Mouse (Mus musculus) cerebellum, adult 18-20 months (tissue): ENCODE data around the gene Copz1.

Source experiments
- DNase-seq, 2 experiments: peaks; one replicate each; pipeline ENCODE4 v3.0.0; 2021

The Copz1 gene

DNA sequence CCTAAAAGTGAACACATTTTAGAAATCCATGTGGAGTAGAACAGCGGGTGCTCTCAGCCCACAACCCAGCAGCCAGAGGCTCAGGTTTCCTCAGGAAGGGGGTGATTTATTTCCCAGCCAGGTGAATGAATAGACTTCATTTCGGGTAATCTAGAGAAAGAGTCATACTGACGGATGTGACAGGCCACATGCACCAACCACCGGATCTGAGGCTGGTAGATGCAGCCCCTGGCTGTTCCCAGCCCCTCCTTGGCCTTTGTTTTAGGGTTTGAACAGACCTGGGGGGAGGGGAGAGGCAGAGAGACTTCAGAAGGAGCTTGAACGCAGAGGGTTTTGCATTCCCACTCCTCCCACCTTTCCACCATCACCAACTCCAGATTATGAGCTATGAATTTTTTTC lies 23.3 kb downstream of the Copz1 start:
- no peak for DNase-seq

GRCm38 (mm10) chr15:103297313-103297712 lies 24.8 kb downstream of the Copz1 start:
- DNase-seq: no peak

- DNase-seq: no peak
Observed at GRCm38 (mm10) chr15:103298026-103298425, 25.5 kb downstream of the Copz1 start.

DNA sequence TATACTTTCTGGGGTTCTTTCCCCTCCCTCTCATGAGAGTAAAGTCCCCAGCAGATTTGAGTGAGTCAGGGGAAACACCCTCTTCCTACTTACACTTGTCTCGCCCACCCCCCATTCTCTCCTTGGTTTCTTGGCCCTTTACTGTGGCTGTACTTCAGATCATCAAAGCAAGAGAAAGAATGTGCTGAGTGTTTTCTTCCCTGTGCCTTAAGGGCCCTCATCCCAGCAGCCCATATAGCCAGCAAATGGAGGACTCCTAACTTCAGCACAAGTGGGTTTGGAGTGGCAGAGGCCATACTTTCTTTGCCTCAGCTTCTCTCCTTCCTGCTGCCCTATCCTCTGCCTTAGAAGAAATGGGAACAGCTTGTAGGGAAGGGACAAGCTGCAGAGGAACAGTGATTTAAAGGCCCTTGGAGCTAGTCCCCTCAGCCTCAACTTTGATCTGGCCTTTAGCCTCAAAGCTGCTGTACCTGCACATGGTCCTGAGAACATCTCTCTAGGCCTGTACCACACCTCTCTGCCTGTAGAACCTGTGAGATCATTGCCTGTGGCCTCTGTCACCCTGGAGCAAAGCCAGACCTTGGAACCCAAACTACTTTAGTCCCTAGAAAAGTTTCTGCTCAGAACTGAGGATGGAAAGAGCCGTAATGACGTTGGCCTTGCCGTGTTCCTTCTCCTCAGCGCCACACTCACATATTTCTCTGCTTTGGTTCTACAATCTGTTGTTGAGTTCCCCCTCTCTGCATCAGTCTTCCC lies 26.5 kb downstream of the Copz1 start:
- no peak for DNase-seq

DNA sequence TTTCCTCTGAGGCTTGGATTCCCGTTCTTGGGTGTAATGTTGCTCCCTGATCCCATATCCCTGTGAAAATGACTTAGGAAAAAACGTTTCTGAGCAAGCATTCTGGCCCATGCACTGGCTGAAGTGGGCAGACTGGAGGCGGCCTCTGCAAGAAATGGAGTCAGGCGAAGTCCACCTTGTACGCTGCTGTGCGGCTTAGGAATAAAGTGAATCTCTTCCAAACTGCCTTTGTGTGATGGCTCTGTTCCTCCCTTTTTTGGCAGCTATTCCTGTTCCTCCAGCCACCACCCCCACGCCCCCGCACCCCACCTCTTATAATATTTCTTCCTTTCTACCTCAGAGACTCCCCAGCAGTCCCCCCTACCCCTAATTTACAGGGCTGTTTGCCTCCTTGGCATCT lies 27.1 kb downstream of the Copz1 start:
- no peak for DNase-seq

DNA sequence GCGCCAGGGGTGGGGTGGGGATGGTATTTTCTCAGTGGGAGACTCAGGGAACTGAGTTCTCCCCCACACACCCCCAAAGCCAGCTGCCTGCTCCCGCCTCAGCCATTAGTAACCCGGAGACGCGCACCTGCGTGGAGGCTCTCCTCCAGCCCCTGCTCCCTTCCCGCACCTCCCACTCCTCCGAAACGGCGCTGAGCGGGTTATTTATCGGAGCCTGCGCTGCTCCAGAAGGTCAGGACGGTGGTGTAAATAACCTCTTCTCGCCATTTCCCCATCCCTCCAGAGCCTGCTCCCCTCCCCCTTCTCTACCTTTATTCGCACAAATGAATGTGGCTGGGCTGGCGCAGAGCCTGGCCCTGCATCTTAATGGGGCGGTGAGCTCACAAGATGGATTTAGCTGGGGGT lies 27.6 kb downstream of the Copz1 start:
- DNase-seq: peak in 1 of 2 experiments; percentile 36

DNA sequence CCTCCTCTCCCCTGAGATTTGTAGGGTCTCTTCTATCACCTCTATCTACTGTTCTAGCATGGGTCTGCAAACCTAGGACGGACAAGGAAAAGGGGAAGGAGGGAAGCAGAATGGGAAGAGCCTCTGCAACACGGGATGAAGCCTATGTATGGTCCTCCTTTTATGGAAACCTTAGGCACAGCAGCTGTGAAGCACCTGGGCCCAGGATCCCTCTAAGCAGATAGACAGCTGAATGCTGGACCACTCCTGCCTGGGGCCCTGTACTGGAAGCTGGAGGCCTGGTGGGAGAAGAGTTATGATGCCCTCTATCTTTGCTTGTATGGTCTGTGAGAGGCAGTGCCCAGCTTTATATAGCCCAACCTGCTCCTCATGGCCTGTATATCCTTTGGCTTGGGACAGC lies 28.0 kb downstream of the Copz1 start:
- no peak for DNase-seq

- no peak for DNase-seq
Observed at GRCm38 (mm10) chr15:103301046-103301445, 28.5 kb downstream of the Copz1 start.

GRCm38 (mm10) chr15:103301547-103302340 lies 29.2 kb downstream of the Copz1 start:
- no peak for DNase-seq

DNA sequence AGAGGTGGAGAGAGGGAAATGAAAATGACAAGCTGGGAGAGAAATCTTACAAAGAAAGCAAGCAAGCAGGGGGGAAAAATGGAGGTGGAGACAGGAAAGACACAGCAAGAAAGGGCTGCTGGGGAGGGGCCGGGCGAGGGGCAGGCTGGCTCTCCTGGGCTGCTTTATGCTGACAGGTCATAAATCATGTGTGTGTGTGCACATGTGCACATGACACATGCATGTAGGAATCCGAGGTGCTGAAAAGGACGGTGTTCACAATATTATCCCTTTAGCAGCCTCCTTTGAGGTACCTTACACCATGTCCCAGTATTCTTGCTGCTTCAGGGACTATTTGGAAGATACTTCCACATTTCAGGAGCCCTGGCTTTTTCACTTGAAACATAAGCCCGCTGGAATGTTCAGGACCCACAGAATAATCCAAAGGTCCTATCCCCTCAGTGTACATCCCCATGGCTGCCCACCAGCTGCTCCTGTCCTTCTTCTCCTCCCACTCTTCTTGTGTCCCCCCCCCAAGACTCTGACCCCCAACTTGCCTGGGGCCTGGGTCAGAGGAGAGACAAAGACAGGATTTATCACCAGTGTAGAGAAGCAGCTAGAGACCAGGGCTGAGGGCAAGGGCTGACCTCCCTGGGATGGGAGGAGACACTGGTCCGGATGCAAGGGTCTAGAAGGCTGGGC lies 30.0 kb downstream of the Copz1 start:
- DNase-seq: no peak

DNA sequence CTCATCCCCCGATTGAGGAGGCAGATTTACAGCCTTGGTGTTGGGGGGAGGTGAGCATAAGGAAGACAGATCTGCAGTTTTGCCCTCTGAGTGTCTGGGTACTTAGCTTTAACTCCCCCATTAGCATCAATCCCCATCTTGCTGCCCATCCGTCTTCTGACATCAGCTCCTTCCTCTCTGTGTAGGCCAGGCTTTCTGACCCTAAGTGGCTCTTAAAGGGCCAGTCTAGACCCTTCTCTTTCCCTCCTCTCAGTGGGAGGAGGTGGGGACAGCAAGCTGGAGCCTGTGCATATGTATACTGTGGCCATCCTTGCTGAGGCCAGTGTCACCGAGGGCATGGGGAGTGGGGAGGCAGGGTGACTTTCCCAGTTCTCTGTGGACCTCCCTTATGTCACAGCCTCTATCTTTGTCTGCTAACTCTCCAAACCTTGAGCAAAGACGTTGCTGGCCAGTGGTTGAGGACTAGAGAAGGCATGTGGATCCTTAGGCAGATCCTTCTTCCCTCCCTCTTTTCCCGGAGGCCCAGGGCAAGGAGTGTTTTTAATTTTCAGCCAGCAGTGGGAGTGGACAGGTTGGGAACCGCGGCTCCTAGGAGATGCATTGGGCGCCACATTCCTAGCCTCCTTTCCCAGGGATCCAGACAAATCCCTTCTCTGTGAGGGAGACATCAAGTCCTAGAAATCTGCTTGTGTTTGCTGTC lies 31.6 kb downstream of the Copz1 start:
- DNase-seq: no peak

DNA sequence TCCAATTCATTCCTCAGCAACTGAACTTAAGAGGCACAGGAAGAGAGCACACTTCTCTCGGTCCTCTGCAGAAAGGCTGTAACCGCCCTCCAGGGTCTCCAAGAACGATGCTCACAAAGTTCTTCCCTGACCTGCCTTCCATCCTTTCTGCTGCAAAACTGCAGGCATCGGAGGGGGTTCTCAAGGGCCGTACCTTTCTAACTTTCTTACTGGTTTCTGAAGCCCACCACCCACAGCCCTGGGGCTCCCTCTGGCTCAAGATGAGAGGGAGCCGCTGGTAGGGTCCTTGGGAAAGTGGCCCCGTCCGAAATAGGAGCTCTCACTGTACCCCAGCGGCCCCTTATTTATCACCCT lies 32.1 kb downstream of the Copz1 start:
- peak in 1 of 2 experiments; percentile 53 for DNase-seq

DNA sequence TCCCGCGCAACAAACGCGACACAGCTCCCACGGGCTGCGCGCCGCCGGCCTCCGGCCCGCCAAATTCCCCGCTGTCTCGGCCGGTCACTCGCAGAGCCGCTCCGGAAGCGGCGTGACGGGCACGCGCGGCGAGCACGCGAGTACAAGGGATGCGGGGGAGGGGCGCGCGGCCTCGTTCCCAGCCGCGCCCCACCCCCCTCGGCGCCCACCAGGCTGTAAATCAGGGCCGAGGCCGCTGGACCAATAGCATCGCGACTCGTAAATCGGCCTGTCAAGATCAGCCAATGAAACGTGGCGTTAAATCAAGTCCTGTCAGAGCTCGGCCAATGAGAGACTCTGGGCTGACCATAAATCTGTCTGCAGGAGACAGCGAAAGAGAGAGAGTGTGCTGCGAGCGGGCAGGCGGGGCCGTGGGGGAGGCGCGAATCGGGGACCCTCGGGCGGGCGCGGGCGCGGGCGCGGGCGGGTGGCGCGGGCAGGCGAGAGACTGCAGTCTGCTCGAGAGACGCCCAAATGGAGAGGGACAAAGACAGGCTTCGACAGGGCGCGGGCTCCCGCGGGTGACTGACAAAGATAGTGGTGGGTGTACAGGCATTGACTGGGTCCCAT lies 32.7 kb downstream of the Copz1 start:
- DNase-seq: peak; percentile 96

DNA sequence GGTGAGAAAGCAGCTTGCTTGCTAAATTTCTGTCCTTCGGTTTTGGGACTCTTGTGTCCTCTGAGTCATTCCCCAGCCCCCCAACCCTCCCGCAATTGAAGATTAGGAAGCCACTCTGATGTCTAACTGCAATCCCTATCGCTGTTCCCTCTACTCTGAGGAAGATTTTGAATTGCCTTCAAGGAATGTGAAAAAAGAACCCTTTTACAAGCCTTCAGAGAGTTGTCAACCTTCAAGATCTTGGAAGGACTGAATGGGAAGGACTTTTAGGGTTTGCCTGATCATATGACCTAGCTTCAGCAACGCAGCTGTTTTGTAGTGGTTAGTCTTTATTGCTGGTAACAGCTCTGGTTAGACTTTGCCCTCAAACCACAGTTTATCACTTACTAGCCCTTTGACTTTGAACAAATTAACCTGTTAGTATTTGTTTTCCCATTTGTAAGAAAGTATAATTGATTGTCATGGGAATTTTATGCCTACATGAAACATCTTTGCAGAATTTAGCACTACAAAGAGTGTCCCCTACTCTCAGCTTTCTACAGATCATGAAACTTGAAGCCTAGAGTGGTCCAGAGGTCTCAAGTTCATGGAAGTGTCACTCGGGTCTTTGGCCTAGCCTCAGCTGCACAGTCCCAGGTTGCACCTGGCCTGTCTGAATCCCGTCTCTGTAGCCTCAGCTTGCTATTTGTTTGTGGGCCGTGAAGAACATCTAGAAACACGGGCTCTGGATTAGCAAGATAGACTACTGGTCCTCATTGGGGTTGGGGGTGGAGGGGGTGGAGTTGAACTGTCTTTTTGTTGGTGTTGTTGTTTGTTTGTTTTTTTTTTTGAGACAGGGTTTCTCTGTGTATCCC lies 33.5 kb downstream of the Copz1 start:
- DNase-seq: no peak

DNA sequence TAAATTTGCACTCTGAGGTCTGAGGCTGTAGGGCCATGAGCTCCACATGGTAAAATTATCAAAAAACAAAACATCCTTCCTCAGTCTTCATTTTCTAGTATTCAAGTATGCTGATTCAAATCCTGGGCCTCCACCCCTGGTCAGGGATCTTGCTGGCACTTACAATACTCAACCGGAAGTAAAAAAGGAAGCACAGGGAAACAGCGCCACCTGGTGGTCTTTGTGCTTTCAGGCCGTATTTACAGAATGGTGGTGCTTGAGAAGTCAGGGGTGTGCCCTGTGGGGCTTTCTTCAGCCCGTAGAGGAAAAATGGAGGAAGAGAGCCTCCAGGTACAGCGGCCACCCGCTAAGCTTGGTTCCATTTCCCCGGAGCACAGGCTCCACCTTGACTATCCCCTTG lies 34.6 kb downstream of the Copz1 start:
- DNase-seq: peak; percentile 84 to 92

DNA sequence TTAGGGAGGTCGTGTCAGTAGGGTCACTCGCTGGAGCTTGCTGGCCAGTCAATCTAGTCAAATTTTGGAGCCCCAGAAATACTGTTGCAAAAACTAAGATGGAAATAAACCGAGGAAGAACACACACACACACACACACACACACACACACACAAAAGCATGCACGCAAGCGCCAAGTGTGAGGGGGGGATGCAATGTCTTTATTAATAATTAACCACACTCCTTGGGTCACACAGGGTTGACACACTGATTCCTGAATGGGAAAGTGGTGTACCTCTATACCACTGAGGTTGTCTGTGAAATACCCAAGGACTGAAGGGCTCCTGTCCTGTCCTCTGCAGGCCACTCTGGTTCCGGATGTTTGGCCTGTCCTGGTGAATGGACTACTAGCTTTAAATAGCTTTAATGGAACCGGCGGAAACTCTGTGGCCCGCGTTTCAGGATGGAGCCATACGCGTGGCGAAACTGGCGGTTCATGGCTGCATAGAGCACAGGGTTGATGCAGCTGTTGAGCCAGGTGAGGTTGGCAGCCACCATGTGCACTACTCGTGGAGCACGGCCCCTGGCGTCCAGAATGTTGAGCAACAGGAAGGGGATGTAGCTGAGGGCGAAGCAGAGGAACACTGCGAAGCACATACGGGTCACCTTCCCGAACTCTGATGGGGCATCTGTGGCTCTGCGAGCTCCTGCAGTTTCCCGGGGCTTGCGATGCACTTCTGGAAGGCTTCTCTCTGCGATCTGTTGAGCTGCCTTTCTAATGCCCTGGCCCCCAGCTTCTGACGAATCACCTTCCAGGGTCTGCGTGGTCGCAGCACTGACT lies 35.8 kb downstream of the Copz1 start:
- no peak for DNase-seq

- DNase-seq: no peak
Observed at GRCm38 (mm10) chr15:103308876-103309580, 36.5 kb downstream of the Copz1 start.

DNA sequence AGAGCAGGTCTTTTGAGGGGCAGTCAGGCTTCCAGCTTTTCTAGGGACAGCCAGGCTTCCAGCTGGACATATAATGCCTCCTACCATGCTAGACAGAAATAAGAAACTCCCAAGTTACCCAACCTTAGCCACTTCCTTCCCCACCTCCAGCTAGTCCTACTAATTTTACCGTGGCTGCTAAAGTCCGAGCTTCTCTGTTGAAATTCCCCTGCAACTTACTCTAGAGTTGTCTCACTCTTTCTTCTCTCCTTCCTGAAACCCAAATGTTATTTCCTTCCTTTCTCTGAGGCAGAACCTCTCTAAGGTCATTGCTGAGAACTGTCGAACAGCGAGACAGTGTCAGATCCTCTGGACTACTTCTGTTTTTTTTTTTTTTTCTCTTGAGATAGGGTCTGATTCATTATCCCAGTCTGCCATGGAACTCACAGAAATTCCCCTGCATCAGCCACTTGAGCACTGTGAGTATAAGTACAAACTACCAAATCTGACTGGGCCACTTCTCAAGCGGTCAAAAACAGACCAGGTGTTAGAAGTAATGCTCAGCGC lies 37.9 kb downstream of the Copz1 start, which contains the start of gene Gpr84:
Gpr84 (minus strand) TSS at position 248 of the 546 bp plus-strand sequence.
- DNase-seq: no peak

- DNase-seq: peak; percentile 58 to 64
Observed at GRCm38 (mm10) chr15:103313495-103314095, 41.1 kb downstream of the Copz1 start.
